Mouse (Mus musculus) G1E (cell line): ENCODE results near the gene Fbn1.

Source experiments
- CTCF ChIP-seq: IDR thresholded peaks from 2 replicates; pipeline ENCODE4 v1.5.1; 2012; ENCODE audit warnings: low read depth, low read length, inconsistent platforms, mixed read lengths
- GATA1 ChIP-seq: IDR thresholded peaks from 2 replicates; pipeline ENCODE4 v1.6.1; 2012; ENCODE audit warnings: borderline replicate concordance, low read length, inconsistent platforms, mixed read lengths
- POLR2AphosphoS5 ChIP-seq: IDR thresholded peaks from 2 replicates; pipeline ENCODE4 v1.6.1; 2012; ENCODE audit warnings: low read depth, low read length, inconsistent platforms; ENCODE audit not compliant: insufficient replicate concordance
- TAL1 ChIP-seq: conservative IDR thresholded peaks from 2 replicates; pipeline ENCODE4 v1.6.1; 2012; ENCODE audit warnings: low read depth, low read length, inconsistent platforms, mixed read lengths

GRCm38 (mm10) chr2:125285777-125286176 is 222.0 kb downstream of the Fbn1 start:
- TF ChIP-seq CTCF (no peak), GATA1 (no peak), TAL1 (no peak), POLR2AphosphoS5 (no peak)
